Comparison of ENCODE assay signal across 27 mouse cellular contexts in genomic region chr5:147297249-147297648, GRCm38 (mm10). TPM values are rescaled to one million over a fixed set of nuclear protein-coding genes. Genes with fewer than 3 reads are reported as not detected.
DNase-seq lines count a peak whose midpoint lies in the region; ATAC-seq and TF ChIP-seq lines count a peak whose summit lies in the region.
"Had no signal": no experiment of that assay in that cellular context is flagged by ENCODE, and none has a peak within 500 bp of the region (broad histone marks: within the 10 kb centered on the region; RNA-seq: fewer than 3 reads in every experiment).

No protein-coding gene starts in this region.

- H3K9ac ChIP-seq in midbrain, embryonic 11.5 days (ENCODE audit: low read length): no peak overlapping the region
- no peak overlapping the region for H3K9ac ChIP-seq in hindbrain, postnatal 0 days (replicated peaks; ENCODE audit: low read length)

- peaks cover 96% of the 10 kb centered on the region for H3K27me3 ChIP-seq in midbrain, embryonic 11.5 days (ENCODE audit: control insufficient read depth, insufficient read depth, low read length)
- H3K27me3 ChIP-seq in midbrain, embryonic 10.5 days (ENCODE audit: low read depth, poor library complexity, severe bottlenecking): peaks cover 100% of the 10 kb centered on the region
- peaks cover 100% of the 10 kb centered on the region for H3K27me3 ChIP-seq in embryonic facial prominence, embryonic 10.5 days (replicated peaks; ENCODE audit: low read depth, poor library complexity, severe bottlenecking)
- H3K27me3 ChIP-seq in myocyte (ENCODE audit: control insufficient read depth, insufficient read depth, insufficient read length): peaks cover 26% of the 10 kb centered on the region
- H3K27me3 ChIP-seq in hindbrain, postnatal 0 days (ENCODE audit: insufficient read depth, low read length): peaks cover 90% of the 10 kb centered on the region

- H3K4me2 ChIP-seq in midbrain, embryonic 11.5 days: no peak overlapping the region
- no peak overlapping the region for H3K4me2 ChIP-seq in myocyte (ENCODE audit: low read depth)
- no peak overlapping the region for H3K4me2 ChIP-seq in hindbrain, postnatal 0 days (ENCODE audit: low read depth, low read length)

- DNase-seq in midbrain, embryonic 11.5 days (ENCODE audit: low spot score, missing footprints): peak; percentile 80
- DNase-seq in midbrain, embryonic 10.5 days (ENCODE audit: low spot score): no peak
- DNase-seq in embryonic facial prominence, embryonic 10.5 days (ENCODE audit: low spot score): peak; percentile 8
- DNase-seq in hindbrain, postnatal 0 days (ENCODE audit: low spot score): no peak
- DNase-seq in lung, adult 2 months: no peak
- DNase-seq: adrenal gland, adult 2 months; adrenal gland, adult 8-10 months; adrenal gland, postnatal 10 days; adrenal gland, postnatal 14 days; adrenal gland, postnatal 25 days; adrenal gland, postnatal 36 days; B cell, adult 2 months; cerebellum, adult 11 months; cerebellum, adult 11-12 months; cerebellum, adult 18-20 months had no signal

- no peak overlapping the region for H3K4me3 ChIP-seq in midbrain, embryonic 11.5 days (ENCODE audit: low read depth, low read length)
- H3K4me3 ChIP-seq in midbrain, embryonic 10.5 days: no peak overlapping the region
- no peak overlapping the region for H3K4me3 ChIP-seq in embryonic facial prominence, embryonic 10.5 days
- H3K4me3 ChIP-seq in myocyte: no peak overlapping the region
- no peak overlapping the region for H3K4me3 ChIP-seq in hindbrain, postnatal 0 days (ENCODE audit: low read length)
- no peak overlapping the region for H3K4me3 ChIP-seq in lung, adult 2 months (replicated peaks; ENCODE audit: extremely low read depth, low read depth, low read length)

- no peaks in the 10 kb centered on the region for H3K36me3 ChIP-seq in midbrain, embryonic 11.5 days (ENCODE audit: control insufficient read depth, insufficient read depth, low read length)
- no peaks in the 10 kb centered on the region for H3K36me3 ChIP-seq in midbrain, embryonic 10.5 days
- H3K36me3 ChIP-seq in embryonic facial prominence, embryonic 10.5 days (replicated peaks): no peaks in the 10 kb centered on the region
- no peaks in the 10 kb centered on the region for H3K36me3 ChIP-seq in myocyte (ENCODE audit: control insufficient read depth, insufficient read depth)
- no peaks in the 10 kb centered on the region for H3K36me3 ChIP-seq in hindbrain, postnatal 0 days (ENCODE audit: insufficient read depth, low read length)
- H3K36me3 ChIP-seq: G1E had no signal

- no peak for TF ChIP-seq POLR2A in myocyte (IDR thresholded peaks at IDR 0.05; ENCODE audit: insufficient read length, low read depth)
- no peak for TF ChIP-seq POLR2A in lung, adult 2 months (IDR thresholded peaks at IDR 0.05; ENCODE audit: borderline replicate concordance, extremely low read depth, low read depth, low read length)

- TF ChIP-seq CTCF in hindbrain, postnatal 0 days (IDR thresholded peaks at IDR 0.05; ENCODE audit: low read depth): no peak
- TF ChIP-seq CTCF in lung, adult 2 months (IDR thresholded peaks at IDR 0.05; ENCODE audit: insufficient read depth, low read length): no peak

- H3K4me1 ChIP-seq in midbrain, embryonic 11.5 days (ENCODE audit: control insufficient read depth, insufficient read depth, low read length): peaks cover 7% of the 10 kb centered on the region
- peaks cover 22% of the 10 kb centered on the region for H3K4me1 ChIP-seq in midbrain, embryonic 10.5 days
- peaks cover 24% of the 10 kb centered on the region for H3K4me1 ChIP-seq in embryonic facial prominence, embryonic 10.5 days
- no peaks in the 10 kb centered on the region for H3K4me1 ChIP-seq in hindbrain, postnatal 0 days (ENCODE audit: insufficient read depth, low read length)
- no peaks in the 10 kb centered on the region for H3K4me1 ChIP-seq in lung, adult 2 months (ENCODE audit: control insufficient read depth, insufficient read depth, low read length)

- no peak overlapping the region for H3ac ChIP-seq in myocyte (ENCODE audit: control insufficient read depth, insufficient read length)

- H3K27ac ChIP-seq in midbrain, embryonic 11.5 days (ENCODE audit: low read depth, low read length): no peak overlapping the region
- no peak overlapping the region for H3K27ac ChIP-seq in midbrain, embryonic 10.5 days (replicated peaks)
- H3K27ac ChIP-seq in embryonic facial prominence, embryonic 10.5 days (replicated peaks): no peak overlapping the region
- H3K27ac ChIP-seq in hindbrain, postnatal 0 days: no peak overlapping the region

- 56% methylated on average over 5 of the region's 5 CpGs for WGBS in midbrain, embryonic 11.5 days
- WGBS in midbrain, embryonic 10.5 days: 63% methylated on average over 5 of the region's 5 CpGs
- 65% methylated on average over 5 of the region's 5 CpGs for WGBS in embryonic facial prominence, embryonic 10.5 days
- 62% methylated on average over 5 of the region's 5 CpGs for WGBS in hindbrain, postnatal 0 days
- WGBS in lung, adult 2 months: 53% methylated on average over 5 of the region's 5 CpGs

- no peak for ATAC-seq in midbrain, embryonic 11.5 days (ENCODE audit: low FRiP score)
- no peak for ATAC-seq in hindbrain, postnatal 0 days
- ATAC-seq: activated CD4-positive, CD25-positive, alpha-beta regulatory T cell, adult 4 months; CD4-positive, CD25-positive, alpha-beta regulatory T cell, adult 4 months; Patski had no signal

- H3K9me3 ChIP-seq in midbrain, embryonic 11.5 days (ENCODE audit: control insufficient read depth, low read length): no peaks in the 10 kb centered on the region
- no peaks in the 10 kb centered on the region for H3K9me3 ChIP-seq in midbrain, embryonic 10.5 days (replicated peaks)
- no peaks in the 10 kb centered on the region for H3K9me3 ChIP-seq in embryonic facial prominence, embryonic 10.5 days
- H3K9me3 ChIP-seq in hindbrain, postnatal 0 days (ENCODE audit: low read length): no peaks in the 10 kb centered on the region
- H3K9me3 ChIP-seq: G1E had no signal

- H3K79me2 ChIP-seq in myocyte (ENCODE audit: control insufficient read depth, insufficient read depth): no peaks in the 10 kb centered on the region

TF ChIP-seq in myocyte, 11 proteins besides CTCF, POLR2A, EP300 and RAD21:
- TF ChIP-seq TCF3 (IDR thresholded peaks at IDR 0.05; ENCODE audit: insufficient read length, low read depth) (no peak), MYOD1 (IDR thresholded peaks at IDR 0.05; ENCODE audit: control insufficient read depth in 1 of 3, insufficient read length in 2 of 3, low read depth in 2 of 3) (peak in 2 of 3 experiments; percentile 38 to 56), POLR2AphosphoS2 (IDR thresholded peaks at IDR 0.05; ENCODE audit: insufficient read length, low read depth) (no peak), E2F4 (IDR thresholded peaks at IDR 0.05; ENCODE audit: insufficient read depth) (no peak), MYOG (IDR thresholded peaks at IDR 0.05; ENCODE audit: control insufficient read depth in 1 of 3, insufficient read depth in 1 of 3, insufficient read length in 2 of 3, low read depth in 2 of 3) (peak in 2 of 3 experiments; percentile 22 to 67), CEBPB (IDR thresholded peaks at IDR 0.05; ENCODE audit: insufficient read depth, poor library complexity, severe bottlenecking) (no peak)

RNA-seq across cellular contexts. Expression of gene Cdx2, which starts 9.8 kb away (rescaled TPM):
- not detected in 2 replicates for polyA plus RNA-seq in midbrain, embryonic 11.5 days (2014; fragmentation: Nextera tagmentation; extraction: Ambion mirVana)
- polyA plus RNA-seq in midbrain, embryonic 10.5 days (2016; fragmentation: Nextera tagmentation; extraction: Ambion mirVana): not detected in 2 replicates
- not detected in 2 replicates for polyA plus RNA-seq in embryonic facial prominence, embryonic 10.5 days (2016; fragmentation: Nextera tagmentation; extraction: Ambion mirVana)
- polyA plus RNA-seq in myocyte (2012; fragmentation: generic; extraction: Trizol): not detected
- not detected in 2 replicates for total RNA-seq in hindbrain, postnatal 0 days (2014; rRNA removed)
- not detected in 2 replicates for polyA plus RNA-seq in hindbrain, postnatal 0 days (2015; fragmentation: Nextera tagmentation; extraction: Ambion mirVana)
- 0.85 TPM in 1 of 2 replicates, not detected in the other for polyA plus RNA-seq in lung, adult 2 months (2012; rRNA removed)
- total RNA-seq: adrenal gland, adult 18-20 months; adrenal gland, adult 2 months; adrenal gland, adult 8-10 months; adrenal gland, postnatal 10 days; adrenal gland, postnatal 14 days; adrenal gland, postnatal 25 days; adrenal gland, postnatal 36 days; adrenal gland, postnatal 4 days; CH12.LX; G1E; MEL had no signal
- polyA plus RNA-seq: activated CD4-positive, CD25-positive, alpha-beta regulatory T cell, adult 4 months; adrenal gland, adult 2 months; brain, embryonic 14.5 days; C2C12; CD4-positive, CD25-positive, alpha-beta regulatory T cell, adult 4 months; G1E had no signal

RNA-seq across cellular contexts. Expression of gene Urad, which starts 25.0 kb away (rescaled TPM):
- polyA plus RNA-seq in midbrain, embryonic 11.5 days (2014; fragmentation: Nextera tagmentation; extraction: Ambion mirVana): not detected in 2 replicates
- polyA plus RNA-seq in midbrain, embryonic 10.5 days (2016; fragmentation: Nextera tagmentation; extraction: Ambion mirVana): not detected in 2 replicates
- polyA plus RNA-seq in embryonic facial prominence, embryonic 10.5 days (2016; fragmentation: Nextera tagmentation; extraction: Ambion mirVana): not detected in 2 replicates
- polyA plus RNA-seq in myocyte (2012; fragmentation: generic; extraction: Trizol): not detected
- total RNA-seq in hindbrain, postnatal 0 days (2014; rRNA removed): not detected in 2 replicates
- not detected in 2 replicates for polyA plus RNA-seq in hindbrain, postnatal 0 days (2015; fragmentation: Nextera tagmentation; extraction: Ambion mirVana)
- polyA plus RNA-seq in lung, adult 2 months (2012; rRNA removed): not detected in 2 replicates
- total RNA-seq: CH12.LX, ES-E14, G1E, MEL had no signal
- polyA plus RNA-seq: activated CD4-positive, CD25-positive, alpha-beta regulatory T cell, adult 4 months; brain, embryonic 14.5 days; C2C12; CD4-positive, CD25-positive, alpha-beta regulatory T cell, adult 4 months; G1E; Patski had no signal

RNA-seq across cellular contexts. Expression of gene Pdx1, which starts 27.5 kb away (rescaled TPM):
- not detected in 2 replicates for polyA plus RNA-seq in midbrain, embryonic 11.5 days (2014; fragmentation: Nextera tagmentation; extraction: Ambion mirVana)
- polyA plus RNA-seq in midbrain, embryonic 10.5 days (2016; fragmentation: Nextera tagmentation; extraction: Ambion mirVana): not detected in 2 replicates
- not detected in 2 replicates for polyA plus RNA-seq in embryonic facial prominence, embryonic 10.5 days (2016; fragmentation: Nextera tagmentation; extraction: Ambion mirVana)
- polyA plus RNA-seq in myocyte (2012; fragmentation: generic; extraction: Trizol): not detected
- total RNA-seq in hindbrain, postnatal 0 days (2014; rRNA removed): not detected in 2 replicates
- not detected in 2 replicates for polyA plus RNA-seq in hindbrain, postnatal 0 days (2015; fragmentation: Nextera tagmentation; extraction: Ambion mirVana)
- polyA plus RNA-seq in lung, adult 2 months (2012; rRNA removed): not detected in 2 replicates
- total RNA-seq: adrenal gland, adult 18-20 months; adrenal gland, adult 2 months; adrenal gland, adult 8-10 months; adrenal gland, postnatal 10 days; adrenal gland, postnatal 14 days; adrenal gland, postnatal 25 days; adrenal gland, postnatal 36 days; CH12.LX; G1E; MEL had no signal
- polyA plus RNA-seq: activated CD4-positive, CD25-positive, alpha-beta regulatory T cell, adult 4 months; adrenal gland, adult 2 months; brain, embryonic 14.5 days; C2C12; CD4-positive, CD25-positive, alpha-beta regulatory T cell, adult 4 months; G1E; Patski had no signal

Comparison
In these comparisons a context has a peak if more than half of its experiments do, and no peak if none do; other contexts are left out.
1. DNase-seq: peak in midbrain, embryonic 11.5 days (single experiment) and embryonic facial prominence, embryonic 10.5 days (single experiment); none in midbrain, embryonic 10.5 days (single experiment), hindbrain, postnatal 0 days (single experiment) and lung, adult 2 months (single experiment).